In the genomic region with DNA sequence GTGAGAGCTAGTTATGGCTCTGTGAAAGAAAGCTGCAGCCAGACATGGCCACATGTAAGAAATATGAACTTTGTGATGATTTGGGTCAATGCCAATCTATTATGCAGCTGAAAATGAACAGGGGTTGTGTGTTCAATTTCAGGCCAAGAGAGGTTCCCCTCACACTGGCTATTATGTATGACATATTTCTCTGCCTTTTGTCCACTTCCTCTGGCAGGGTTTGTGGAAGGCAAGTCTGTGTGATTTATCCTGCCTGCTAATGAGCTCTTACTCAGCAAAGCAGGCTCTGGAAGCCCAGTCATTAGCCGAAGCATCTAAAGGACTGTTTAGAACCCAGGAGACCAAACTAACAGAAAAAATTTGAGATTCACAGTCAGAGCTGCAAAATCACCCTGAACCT, we compare ENCODE assay signal across 30 mouse cellular contexts.
DNase-seq lines count a peak whose midpoint lies in the region; ATAC-seq lines count a peak whose summit lies in the region.
"Had no signal": no experiment of that assay in that cellular context is flagged by ENCODE, and none has a peak within 500 bp of the region (broad histone marks: within the 10 kb centered on the region; RNA-seq: fewer than 3 reads in every experiment).

No protein-coding gene starts in this region.

- no peak overlapping the region for H3K27ac ChIP-seq in embryonic facial prominence, embryonic 14.5 days (replicated peaks; ENCODE audit: low read depth, low read length)
- H3K27ac ChIP-seq in embryonic facial prominence, embryonic 10.5 days (replicated peaks): no peak overlapping the region
- no peak overlapping the region for H3K27ac ChIP-seq in hindbrain, embryonic 16.5 days (ENCODE audit: low read depth, low read length)
- no peak overlapping the region for H3K27ac ChIP-seq in hindbrain, embryonic 10.5 days
- no peak overlapping the region for H3K27ac ChIP-seq in neural tube, embryonic 13.5 days (replicated peaks)
- H3K27ac ChIP-seq in intestine, embryonic 15.5 days: no peak overlapping the region
- H3K27ac ChIP-seq: embryonic facial prominence, embryonic 13.5 days; heart, adult 2 months; liver, embryonic 12.5 days; macrophage; neural tube, embryonic 12.5 days had no signal

- no peaks in the 10 kb centered on the region for H3K36me3 ChIP-seq in embryonic facial prominence, embryonic 14.5 days (ENCODE audit: control insufficient read depth, insufficient read depth, low read length)
- no peaks in the 10 kb centered on the region for H3K36me3 ChIP-seq in embryonic facial prominence, embryonic 10.5 days (replicated peaks)
- no peaks in the 10 kb centered on the region for H3K36me3 ChIP-seq in hindbrain, embryonic 16.5 days (ENCODE audit: control insufficient read depth, insufficient read depth, low read length)
- no peaks in the 10 kb centered on the region for H3K36me3 ChIP-seq in hindbrain, embryonic 10.5 days
- H3K36me3 ChIP-seq in neural tube, embryonic 13.5 days: no peaks in the 10 kb centered on the region
- H3K36me3 ChIP-seq in intestine, embryonic 15.5 days: no peaks in the 10 kb centered on the region
- H3K36me3 ChIP-seq: embryonic facial prominence, embryonic 13.5 days; heart, embryonic 12.5 days; liver, embryonic 12.5 days; neural tube, embryonic 12.5 days had no signal

- H3K4me2 ChIP-seq in embryonic facial prominence, embryonic 14.5 days (ENCODE audit: low read depth, low read length): no peak overlapping the region
- no peak overlapping the region for H3K4me2 ChIP-seq in hindbrain, embryonic 16.5 days (ENCODE audit: low read length)
- H3K4me2 ChIP-seq in neural tube, embryonic 13.5 days: no peak overlapping the region
- H3K4me2 ChIP-seq in intestine, embryonic 15.5 days (replicated peaks): no peak overlapping the region
- H3K4me2 ChIP-seq: embryonic facial prominence, embryonic 13.5 days; heart, embryonic 12.5 days; liver, embryonic 12.5 days; neural tube, embryonic 12.5 days had no signal

- H3K4me3 ChIP-seq in embryonic facial prominence, embryonic 14.5 days (ENCODE audit: low read depth, low read length): no peak overlapping the region
- H3K4me3 ChIP-seq in embryonic facial prominence, embryonic 10.5 days: no peak overlapping the region
- no peak overlapping the region for H3K4me3 ChIP-seq in hindbrain, embryonic 16.5 days (ENCODE audit: low read length)
- H3K4me3 ChIP-seq in hindbrain, embryonic 10.5 days: no peak overlapping the region
- no peak overlapping the region for H3K4me3 ChIP-seq in neural tube, embryonic 13.5 days
- no peak overlapping the region for H3K4me3 ChIP-seq in intestine, embryonic 15.5 days (replicated peaks)
- H3K4me3 ChIP-seq: embryonic facial prominence, embryonic 13.5 days; erythroblast, embryonic 14.5 days; heart, adult 2 months; heart, embryonic 12.5 days; liver, embryonic 12.5 days; neural tube, embryonic 12.5 days had no signal

- no peaks in the 10 kb centered on the region for H3K4me1 ChIP-seq in embryonic facial prominence, embryonic 14.5 days (ENCODE audit: control insufficient read depth, insufficient read depth, low read length)
- no peaks in the 10 kb centered on the region for H3K4me1 ChIP-seq in embryonic facial prominence, embryonic 10.5 days
- H3K4me1 ChIP-seq in hindbrain, embryonic 16.5 days (ENCODE audit: control insufficient read depth, insufficient read depth, low read depth, low read length): no peaks in the 10 kb centered on the region
- H3K4me1 ChIP-seq in hindbrain, embryonic 10.5 days (replicated peaks): no peaks in the 10 kb centered on the region
- H3K4me1 ChIP-seq in neural tube, embryonic 13.5 days (replicated peaks): no peaks in the 10 kb centered on the region; the same call in 1 of the 2 replicates
- peaks cover 4% of the 10 kb centered on the region; the same call in 1 of the 2 replicates for H3K4me1 ChIP-seq in intestine, embryonic 15.5 days (replicated peaks)
- H3K4me1 ChIP-seq: embryonic facial prominence, embryonic 13.5 days; heart, embryonic 12.5 days; liver, embryonic 12.5 days; neural tube, embryonic 12.5 days had no signal

- H3K9ac ChIP-seq in embryonic facial prominence, embryonic 14.5 days (ENCODE audit: low read depth, low read length): no peak overlapping the region
- no peak overlapping the region for H3K9ac ChIP-seq in hindbrain, embryonic 16.5 days (ENCODE audit: low read depth, low read length)
- no peak overlapping the region for H3K9ac ChIP-seq in neural tube, embryonic 13.5 days
- no peak overlapping the region for H3K9ac ChIP-seq in intestine, embryonic 15.5 days
- H3K9ac ChIP-seq: embryonic facial prominence, embryonic 13.5 days; heart, embryonic 12.5 days; liver, embryonic 12.5 days; liver, postnatal 0 days; neural tube, embryonic 12.5 days had no signal

- WGBS in embryonic facial prominence, embryonic 14.5 days: 81% methylated on average over 1 of the region's 1 CpGs
- 79% methylated on average over 1 of the region's 1 CpGs for WGBS in embryonic facial prominence, embryonic 10.5 days
- 55% methylated on average over 1 of the region's 1 CpGs for WGBS in hindbrain, embryonic 16.5 days
- WGBS in hindbrain, embryonic 10.5 days: 77% methylated on average over 1 of the region's 1 CpGs
- WGBS in neural tube, embryonic 13.5 days: 56% methylated on average over 1 of the region's 1 CpGs
- WGBS in intestine, embryonic 15.5 days: 24% methylated on average over 1 of the region's 1 CpGs

- peak; percentile 20 for DNase-seq in embryonic facial prominence, embryonic 14.5 days (ENCODE audit: low spot score)
- no peak for DNase-seq in embryonic facial prominence, embryonic 10.5 days (ENCODE audit: low spot score)
- no peak for DNase-seq in hindbrain, embryonic 10.5 days (ENCODE audit: low spot score)
- DNase-seq in neural tube, embryonic 10.5 days (ENCODE audit: extremely low spot score, low spot score): no peak
- DNase-seq: adrenal gland, postnatal 10 days; cerebellum, adult 11 months; cerebellum, adult 9-10 months; cerebellum, postnatal 36 days; embryo, embryonic 11 days; heart, adult 2 months; heart, postnatal 4 days; kidney, adult 2 months; kidney, postnatal 10 days; layer of hippocampus, postnatal 36 days; left cerebral cortex, postnatal 4 days; liver, postnatal 0 days; midbrain, embryonic 14.5 days; right cerebral cortex, postnatal 14 days; thymus, postnatal 14 days had no signal

- no peaks in the 10 kb centered on the region for H3K27me3 ChIP-seq in embryonic facial prominence, embryonic 14.5 days (replicated peaks; ENCODE audit: control insufficient read depth, insufficient read depth, low read length)
- H3K27me3 ChIP-seq in embryonic facial prominence, embryonic 10.5 days (replicated peaks; ENCODE audit: low read depth, poor library complexity, severe bottlenecking): no peaks in the 10 kb centered on the region
- H3K27me3 ChIP-seq in hindbrain, embryonic 16.5 days (replicated peaks; ENCODE audit: control insufficient read depth, insufficient read depth, low read length): no peaks in the 10 kb centered on the region
- no peaks in the 10 kb centered on the region for H3K27me3 ChIP-seq in hindbrain, embryonic 10.5 days (ENCODE audit: insufficient read depth, poor library complexity, severe bottlenecking)
- H3K27me3 ChIP-seq in neural tube, embryonic 13.5 days: no peaks in the 10 kb centered on the region
- H3K27me3 ChIP-seq in intestine, embryonic 15.5 days (replicated peaks): no peaks in the 10 kb centered on the region
- H3K27me3 ChIP-seq: CH12.LX; embryonic facial prominence, embryonic 13.5 days; heart, embryonic 12.5 days; liver, embryonic 12.5 days; neural tube, embryonic 12.5 days had no signal

- H3K9me3 ChIP-seq in embryonic facial prominence, embryonic 14.5 days (ENCODE audit: control insufficient read depth, low read length): no peaks in the 10 kb centered on the region
- H3K9me3 ChIP-seq in embryonic facial prominence, embryonic 10.5 days: no peaks in the 10 kb centered on the region
- no peaks in the 10 kb centered on the region for H3K9me3 ChIP-seq in hindbrain, embryonic 16.5 days (ENCODE audit: control insufficient read depth, low read length)
- no peaks in the 10 kb centered on the region for H3K9me3 ChIP-seq in hindbrain, embryonic 10.5 days
- H3K9me3 ChIP-seq in neural tube, embryonic 13.5 days: no peaks in the 10 kb centered on the region
- H3K9me3 ChIP-seq in intestine, embryonic 15.5 days: no peaks in the 10 kb centered on the region
- H3K9me3 ChIP-seq: embryonic facial prominence, embryonic 13.5 days; heart, embryonic 12.5 days; liver, embryonic 12.5 days; neural tube, embryonic 12.5 days had no signal

- no peak for ATAC-seq in embryonic facial prominence, embryonic 14.5 days (ENCODE audit: low read depth)
- 0 out of 2 replicates have a peak, but pooled peaks have one; percentile 63 for ATAC-seq in hindbrain, embryonic 16.5 days
- peak; percentile 50; the same call in 1 of the 2 replicates for ATAC-seq in neural tube, embryonic 13.5 days (ENCODE audit: low read depth)
- ATAC-seq in intestine, embryonic 15.5 days: no peak
- ATAC-seq: liver, embryonic 12.5 days; liver, postnatal 0 days; lung, postnatal 0 days had no signal

Comparison
In these comparisons a context has a peak if more than half of its experiments do, and no peak if none do; other contexts are left out.
1. ATAC-seq: peak in hindbrain, embryonic 16.5 days (single experiment) and neural tube, embryonic 13.5 days (single experiment); none in embryonic facial prominence, embryonic 14.5 days (single experiment) and intestine, embryonic 15.5 days (single experiment).